Mouse (Mus musculus): ENCODE measurements around the gene Trappc3l.

DNA sequence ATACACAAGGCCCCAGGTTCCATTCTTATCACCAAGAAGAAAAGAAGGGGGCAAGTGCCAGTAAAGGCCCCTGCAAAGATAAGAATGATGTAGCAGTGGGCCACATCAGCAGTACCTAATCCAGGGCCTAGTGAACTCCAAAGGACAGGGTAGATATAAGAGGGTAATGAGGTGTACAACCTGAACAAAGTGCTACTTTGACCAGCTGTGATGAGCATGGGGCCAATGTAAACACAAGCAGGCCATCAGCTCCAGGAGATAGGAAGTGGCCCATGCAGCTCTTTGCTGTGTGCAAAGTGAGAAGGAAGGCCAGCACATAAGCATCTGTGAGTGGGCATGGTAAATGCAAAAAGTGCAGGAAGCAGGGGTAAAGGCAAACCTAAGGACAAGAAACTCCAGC lies 39.0 kb upstream of the Trappc3l start:
- TF ChIP-seq CTCF (IDR thresholded peaks at IDR 0.05; ENCODE audit: extremely low read depth, insufficient read depth, insufficient read length, insufficient replicate concordance): no peak
- TF ChIP-seq POLR2A (IDR thresholded peaks at IDR 0.05; ENCODE audit: low read depth, low read length): no peak

Data from spleen, adult 2 months (tissue).